Mouse (Mus musculus): ENCODE data around the gene Lce1e. TPM values are rescaled to one million over a fixed set of nuclear protein-coding genes. Genes with fewer than 3 reads are reported as not detected.
A peak's percentile ranks its signal among the peaks of the same experiment; 100 is the strongest.
"Not testable (repeated sequence)": the region's sequence is repeated elsewhere in the genome, so short reads cannot be mapped to it uniquely, and the experiment has no call there.

The Lce1e gene
- not detected for total RNA-seq (2021)
- long read RNA-seq, experiment 1 = 0 reads
- long read RNA-seq, experiment 2 = 0 reads

DNA sequence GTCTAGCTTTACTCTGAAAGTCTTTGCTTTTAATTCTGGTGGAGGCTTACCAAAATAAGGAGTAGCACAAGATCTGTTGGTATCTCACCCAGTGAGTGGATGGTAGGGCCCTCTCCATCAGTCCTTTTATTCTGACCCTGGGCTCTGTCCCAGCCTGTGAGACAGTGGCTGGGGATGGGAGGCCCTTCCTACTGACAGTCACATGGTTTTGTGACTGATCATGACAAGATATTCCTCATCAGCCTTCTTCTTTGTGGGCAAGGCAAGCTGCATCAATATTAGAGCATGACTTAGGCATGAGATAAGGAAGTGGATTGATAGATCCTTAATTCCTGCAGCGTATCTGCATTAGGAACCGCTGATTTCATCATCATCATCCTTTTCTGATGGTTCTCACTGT lies at the start of gene Lce1e:
Lce1e (minus strand) TSS at position 101 of the 400 bp plus-strand sequence.
- H3K27ac ChIP-seq = no peak within 1 kb of the TSS
- no peak for DNase-seq (ENCODE audit: low spot score in 2 of 2)
- H3K4me3 ChIP-seq = no peak within 1 kb of the TSS
- TF ChIP-seq CTCF (conservative IDR thresholded peaks at IDR 0.05) = no peak

DNA sequence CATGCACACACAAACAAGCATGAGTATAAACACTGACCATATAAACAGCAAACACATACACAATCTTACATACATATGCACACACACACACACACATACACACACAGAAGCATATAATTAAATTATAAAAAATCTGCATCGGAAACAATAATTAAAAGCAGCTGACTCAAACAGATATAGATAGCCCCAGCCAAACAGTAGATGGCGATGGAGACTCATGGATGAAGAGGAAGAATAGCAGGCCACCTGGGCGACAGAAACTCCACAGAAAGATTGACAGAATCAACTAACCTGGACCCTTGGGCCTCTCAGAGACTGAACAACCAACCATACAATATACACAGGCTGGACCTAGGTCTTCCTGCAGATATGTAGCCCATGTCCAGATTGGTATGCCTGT lies 44.3 kb upstream of the Lce1e start:
- TF ChIP-seq CTCF (conservative IDR thresholded peaks at IDR 0.05) = peak; percentile 54
- Histone ChIP-seq H3K4me3 (no peak overlapping the region), H3K27ac (no peak overlapping the region)
- DNase-seq (ENCODE audit: low spot score in 2 of 2) = no peak

DNA sequence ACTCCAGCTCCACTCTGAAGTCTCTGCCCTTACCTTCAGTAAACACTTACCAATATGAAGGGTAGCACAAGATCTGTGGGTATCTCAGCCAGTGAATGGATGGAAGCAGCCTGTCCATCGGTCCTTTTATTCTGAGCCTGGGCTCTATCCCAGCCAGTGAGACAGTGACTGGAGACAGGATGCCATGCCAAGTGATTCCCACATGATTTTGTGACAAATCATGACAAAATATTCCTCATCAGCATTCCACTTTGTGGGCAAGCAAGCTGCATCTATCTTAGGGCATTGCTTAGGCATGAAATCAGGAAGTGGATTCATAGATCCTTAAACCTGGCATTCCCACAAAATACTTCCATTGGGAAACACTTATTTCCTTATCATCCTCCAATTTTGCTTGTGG lies 43.4 kb upstream of the Lce1e start, which contains the start of gene Lce1g:
Lce1g (minus strand) TSS at position 101 of the 400 bp plus-strand sequence.
- no peak within 1 kb of the TSS for H3K27ac ChIP-seq
- no peak within 1 kb of the TSS for H3K4me3 ChIP-seq
- no peak for DNase-seq (ENCODE audit: low spot score in 2 of 2)
- TF ChIP-seq CTCF (conservative IDR thresholded peaks at IDR 0.05) = no peak

DNA sequence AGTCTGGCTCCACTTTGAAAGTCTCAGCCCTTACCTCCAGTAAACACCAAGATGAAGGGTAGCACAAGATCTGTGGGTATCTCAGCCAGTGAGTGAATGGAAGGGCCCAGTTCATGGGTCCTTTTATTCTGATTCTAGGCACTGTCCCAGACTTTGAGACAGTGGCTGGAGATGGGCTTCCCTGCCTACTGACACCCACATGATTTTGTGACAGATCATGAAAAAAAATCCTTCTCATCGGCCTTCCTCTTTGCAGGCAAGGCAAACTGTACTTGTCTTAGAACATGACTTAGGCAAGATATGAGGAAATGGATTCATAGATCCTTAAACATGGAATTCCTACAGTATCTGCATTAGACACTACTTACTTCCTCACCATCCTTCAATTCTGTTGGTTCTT lies 30.1 kb upstream of the Lce1e start, which contains the start of gene Gm38119:
Gm38119 (minus strand) TSS at position 101 of the 400 bp plus-strand sequence.
- no peak within 1 kb of the TSS for H3K4me3 ChIP-seq
- TF ChIP-seq CTCF (conservative IDR thresholded peaks at IDR 0.05) = no peak
- H3K27ac ChIP-seq = no peak within 1 kb of the TSS
- no peak for DNase-seq (ENCODE audit: low spot score in 2 of 2)

DNA sequence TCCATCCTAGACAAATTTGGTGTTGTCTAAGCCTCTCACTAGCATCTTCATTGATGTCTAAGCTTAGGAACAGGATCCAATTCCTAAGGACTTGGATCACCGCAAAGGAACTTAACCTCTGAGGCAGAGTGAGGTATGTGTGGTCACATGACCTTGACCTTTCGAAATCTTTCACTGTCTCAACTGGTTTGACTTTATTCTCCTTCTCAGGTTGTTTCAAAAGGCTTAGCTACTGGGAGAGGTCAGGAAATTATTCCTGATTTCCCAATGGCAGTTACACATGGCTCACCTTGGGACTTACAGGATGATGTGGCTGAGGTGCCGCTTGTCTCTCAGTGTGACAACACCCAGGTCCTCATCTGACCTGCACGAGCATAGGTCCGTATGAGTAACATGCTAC lies 13.8 kb upstream of the Lce1e start:
- Histone ChIP-seq H3K27ac (no peak overlapping the region), H3K4me3 (no peak overlapping the region)
- no peak for TF ChIP-seq CTCF (conservative IDR thresholded peaks at IDR 0.05)
- DNase-seq (ENCODE audit: low spot score in 2 of 2) = no peak

DNA sequence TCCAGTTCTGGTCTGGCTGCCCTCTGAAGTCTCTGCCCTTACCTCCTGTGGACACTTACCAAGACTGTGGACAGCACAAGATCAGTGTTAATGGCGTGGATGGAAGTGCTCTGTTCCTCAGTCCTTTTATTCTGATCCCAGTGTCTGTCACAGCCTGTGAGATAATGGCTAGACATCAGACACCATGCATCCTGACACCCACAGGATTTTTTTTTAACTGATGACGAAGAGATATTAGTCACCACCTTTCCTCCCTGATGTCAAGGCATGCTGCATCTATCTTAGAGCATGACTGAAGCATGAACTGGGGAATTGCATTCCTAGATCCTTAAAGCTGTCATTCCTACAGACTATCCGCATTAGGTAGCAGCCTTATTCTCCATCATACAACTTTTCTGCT lies 11.4 kb upstream of the Lce1e start, which contains the start of gene Lce1f:
Lce1f (minus strand) TSS at position 101 of the 400 bp plus-strand sequence.
- DNase-seq (ENCODE audit: low spot score in 2 of 2) = no peak
- no peak for TF ChIP-seq CTCF (conservative IDR thresholded peaks at IDR 0.05)
- Histone ChIP-seq H3K27ac (no peak within 1 kb of the TSS), H3K4me3 (no peak within 1 kb of the TSS)

DNA sequence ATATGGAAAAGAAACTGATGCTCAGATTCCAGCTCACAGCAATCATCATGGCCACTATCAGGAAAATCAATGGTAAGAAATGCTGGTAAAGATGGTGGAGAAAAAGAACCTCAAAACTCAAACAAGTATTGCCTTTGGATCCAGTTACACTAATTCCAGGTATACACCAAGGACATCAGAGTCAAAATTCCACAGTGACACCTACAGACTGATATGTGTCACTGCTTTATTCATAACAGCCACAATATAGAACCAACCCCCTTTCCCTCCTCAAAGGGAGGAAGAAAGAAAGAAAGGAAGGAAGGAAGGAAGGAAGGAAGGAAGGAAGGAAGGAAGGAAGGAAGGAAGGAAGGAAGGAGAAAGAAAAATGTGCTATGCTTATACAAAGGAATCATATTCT lies 6.2 kb upstream of the Lce1e start:
- DNase-seq (ENCODE audit: low spot score in 2 of 2) = no peak
- Histone ChIP-seq H3K27ac (no peak overlapping the region), H3K4me3 (no peak overlapping the region)
- TF ChIP-seq CTCF (conservative IDR thresholded peaks at IDR 0.05) = peak; percentile 28; the same call in 1 of the 2 replicates

DNA sequence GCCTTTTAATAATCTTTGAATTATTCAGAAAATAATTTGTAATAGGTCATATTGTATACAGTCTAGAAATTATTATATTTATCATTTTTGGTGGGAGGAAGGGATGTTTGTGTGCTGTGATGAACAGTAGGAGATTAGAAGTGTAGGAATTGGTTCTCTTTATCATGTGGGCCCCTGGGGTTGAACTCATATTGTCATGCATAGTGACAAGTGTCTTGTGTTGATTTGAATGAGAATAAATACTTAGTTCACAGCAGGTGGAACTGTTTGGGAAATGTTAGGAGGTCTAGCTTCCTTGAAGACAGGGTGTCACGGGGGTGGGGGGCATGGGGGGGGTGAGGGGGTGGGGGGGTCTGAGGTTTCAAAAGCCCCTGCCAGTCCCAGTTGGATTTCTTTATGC lies 14.3 kb downstream of the Lce1e start:
- TF ChIP-seq CTCF (conservative IDR thresholded peaks at IDR 0.05) = no peak
- Histone ChIP-seq H3K4me3 (no peak overlapping the region), H3K27ac (no peak overlapping the region)
- DNase-seq (ENCODE audit: low spot score in 2 of 2) = no peak

DNA sequence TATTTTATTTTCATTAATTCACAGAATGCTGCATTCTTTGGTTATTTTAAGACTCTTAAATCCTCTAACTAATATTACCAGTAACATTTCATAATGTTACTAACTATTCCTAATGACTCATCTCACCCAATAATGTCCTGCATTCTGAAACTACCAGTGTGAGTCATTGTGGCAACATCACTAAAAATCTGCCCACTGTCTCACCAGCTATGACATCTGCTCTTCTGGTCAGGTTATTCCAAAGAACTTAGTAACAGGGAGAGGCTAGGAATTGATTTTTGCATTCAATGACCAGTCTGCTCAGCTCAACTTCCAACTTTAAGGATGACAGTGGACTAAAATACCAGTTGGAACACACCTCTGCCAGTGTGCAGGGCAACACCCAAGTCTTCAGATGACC lies 17.2 kb downstream of the Lce1e start:
- Histone ChIP-seq H3K27ac (no peak overlapping the region), H3K4me3 (no peak overlapping the region)
- DNase-seq (ENCODE audit: low spot score in 2 of 2) = no peak
- TF ChIP-seq CTCF (conservative IDR thresholded peaks at IDR 0.05) = no peak

DNA sequence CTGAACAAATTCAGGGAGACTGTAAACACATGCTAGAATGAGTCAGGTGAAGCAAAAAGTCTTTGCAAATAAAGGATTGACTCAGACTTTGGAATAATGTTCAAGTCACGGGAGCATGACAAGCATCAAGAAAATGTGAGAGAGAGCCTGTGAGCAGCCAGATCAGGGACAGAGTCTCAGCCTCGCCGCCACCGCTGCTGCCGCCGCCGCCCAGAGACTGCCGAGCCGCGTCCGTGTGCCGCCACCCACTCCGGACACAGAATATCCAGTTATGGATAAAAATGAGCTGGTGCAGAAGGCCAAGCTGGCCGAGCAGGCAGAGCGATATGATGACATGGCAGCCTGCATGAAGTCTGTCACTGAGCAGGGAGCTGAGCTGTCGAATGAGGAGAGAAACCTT lies 19.7 kb downstream of the Lce1e start:
- not testable (repeated sequence) for DNase-seq (ENCODE audit: low spot score in 2 of 2); H3K27ac ChIP-seq; H3K4me3 ChIP-seq

DNA sequence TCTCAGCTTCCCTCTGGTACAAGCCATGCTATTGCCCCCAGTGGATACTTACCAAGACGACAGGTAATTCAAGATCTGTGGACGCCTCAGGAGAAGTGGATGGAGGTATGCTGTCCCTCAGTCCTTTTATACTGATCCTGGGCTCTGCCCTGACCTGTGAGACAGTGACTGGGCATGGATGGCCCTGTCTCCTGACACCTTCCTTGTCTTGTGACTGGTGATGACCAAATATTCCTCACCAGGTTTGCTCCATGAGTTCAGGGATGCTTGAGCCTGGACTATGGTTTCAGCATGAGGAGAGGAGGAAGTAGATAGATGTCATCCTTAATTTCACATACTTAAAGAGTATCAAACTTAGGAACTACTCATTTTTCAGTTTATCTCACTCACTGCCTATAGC lies 21.8 kb downstream of the Lce1e start, which contains the start of gene Lce1d:
Lce1d (minus strand) TSS at position 101 of the 400 bp plus-strand sequence.
- no peak within 1 kb of the TSS for H3K27ac ChIP-seq
- DNase-seq (ENCODE audit: low spot score in 2 of 2) = no peak
- no peak within 1 kb of the TSS for H3K4me3 ChIP-seq
- no peak for TF ChIP-seq CTCF (conservative IDR thresholded peaks at IDR 0.05)

DNA sequence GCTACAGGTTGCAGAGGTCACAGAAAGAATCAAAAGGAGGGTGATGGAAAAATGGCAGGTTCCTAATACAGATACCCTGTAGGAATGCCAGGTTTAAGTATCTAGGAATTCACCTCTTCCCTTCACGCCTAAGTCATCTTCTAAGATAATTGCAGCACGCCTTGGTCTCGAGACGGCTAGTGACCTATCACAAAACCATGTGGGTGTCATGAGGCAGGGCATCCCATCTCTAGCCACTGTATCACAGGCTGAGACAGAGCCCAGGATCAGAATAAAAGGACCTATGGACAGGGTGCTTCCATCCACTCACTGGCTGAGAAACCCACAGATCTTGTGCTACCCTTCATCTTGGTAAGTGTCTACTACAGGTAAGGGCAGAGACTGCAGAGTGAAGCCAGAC lies 29.9 kb downstream of the Lce1e start, which contains the start of gene Lce1c:
Lce1c (plus strand) TSS at position 301 of the 400 bp plus-strand sequence.
- no peak for DNase-seq (ENCODE audit: low spot score in 2 of 2)
- TF ChIP-seq CTCF (conservative IDR thresholded peaks at IDR 0.05) = no peak
- no peak within 1 kb of the TSS for H3K27ac ChIP-seq
- H3K4me3 ChIP-seq = no peak within 1 kb of the TSS

DNA sequence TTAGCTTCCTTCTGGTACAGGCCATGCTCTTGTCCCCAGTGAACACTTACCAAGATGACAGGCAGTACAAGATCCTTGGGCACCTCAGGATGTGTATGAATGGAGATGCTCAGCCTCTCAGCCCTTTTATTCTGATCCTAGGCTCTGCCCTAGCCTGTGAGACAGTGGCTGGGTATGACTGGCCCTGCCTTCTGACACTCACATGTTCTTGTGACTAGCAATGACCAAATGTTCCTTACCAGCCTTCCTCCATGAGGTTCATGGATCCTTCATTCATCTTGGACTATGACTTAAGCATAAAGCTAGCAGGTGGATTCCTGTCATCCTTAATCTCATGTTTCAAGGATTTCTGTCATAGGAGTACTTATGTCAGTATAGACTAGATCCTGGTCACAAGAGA lies 38.7 kb downstream of the Lce1e start, which contains the start of gene Lce1a2:
Lce1a2 (minus strand) TSS at position 101 of the 400 bp plus-strand sequence.
- Histone ChIP-seq H3K4me3 (no peak within 1 kb of the TSS), H3K27ac (no peak within 1 kb of the TSS)
- TF ChIP-seq CTCF (conservative IDR thresholded peaks at IDR 0.05) = no peak
- DNase-seq (ENCODE audit: low spot score in 2 of 2) = no peak

Other genes starting within 250 kb of the Lce1e start
- not detected for gene Sprr1a, start 223.2 kb downstream of the Lce1e start, total RNA-seq (2021)
- gene Sprr4, start 208.6 kb downstream of the Lce1e start, total RNA-seq (2021) = not detected
- not detected for gene 2310046K23Rik, start 174.6 kb downstream of the Lce1e start, total RNA-seq (2021)
- not detected for gene Ivl, start 135.3 kb downstream of the Lce1e start, total RNA-seq (2021)
- gene Smcp, start 120.1 kb downstream of the Lce1e start, total RNA-seq (2021) = not detected
- not detected for gene 2210017I01Rik, start 101.6 kb downstream of the Lce1e start, total RNA-seq (2021)
- gene Lce6a, start 87.4 kb downstream of the Lce1e start, total RNA-seq (2021) = not detected
- not detected for gene Lce1a1, start 60.8 kb downstream of the Lce1e start, total RNA-seq (2021)
- not detected for gene Lce1b, start 52.1 kb downstream of the Lce1e start, total RNA-seq (2021)
- gene Lce1a2, start 38.8 kb downstream of the Lce1e start, total RNA-seq (2021) = not detected
- gene Lce1c, start 29.8 kb downstream of the Lce1e start, total RNA-seq (2021) = not detected
- not detected for gene Lce1d, start 21.9 kb downstream of the Lce1e start, total RNA-seq (2021)
- not detected for gene Lce1f, start 11.3 kb upstream of the Lce1e start, total RNA-seq (2021)
- gene Gm38119, start 30.0 kb upstream of the Lce1e start, total RNA-seq (2021) = not detected
- not detected for gene Lce1g, start 43.3 kb upstream of the Lce1e start, total RNA-seq (2021)
- gene Lce1h, start 56.0 kb upstream of the Lce1e start, total RNA-seq (2021) = not detected
- gene Lce1i, start 69.8 kb upstream of the Lce1e start, total RNA-seq (2021) = not detected
- not detected for gene Lce1j, start 81.4 kb upstream of the Lce1e start, total RNA-seq (2021)
- gene Lce1k, start 98.8 kb upstream of the Lce1e start, total RNA-seq (2021) = not detected
- not detected for gene Kprp, start 118.2 kb upstream of the Lce1e start, total RNA-seq (2021)
- not detected for gene Lce1l, start 142.2 kb upstream of the Lce1e start, total RNA-seq (2021)
- gene 2310050C09Rik, start 161.1 kb upstream of the Lce1e start, total RNA-seq (2021) = not detected
- gene Lce3a, start 217.2 kb upstream of the Lce1e start, total RNA-seq (2021) = not detected
- gene Lce3b, start 223.9 kb upstream of the Lce1e start, total RNA-seq (2021) = not detected
- gene Lce3c, start 235.4 kb upstream of the Lce1e start, total RNA-seq (2021) = not detected
- not detected for gene Lce3d, start 248.3 kb upstream of the Lce1e start, total RNA-seq (2021)